Mouse (Mus musculus) CD4-positive, CD25-positive, alpha-beta regulatory T cell, adult 4 months (primary cell): ENCODE data around the gene Nfatc3. TPM values are rescaled to one million over a fixed set of nuclear protein-coding genes. Genes with fewer than 3 reads are reported as not detected.

ENCODE experiments used
- ATAC-seq: one replicate; pipeline ENCODE4 v1.8.0; 2017
- polyA plus RNA-seq, 2 experiments: library from polyadenylated mRNA; unstranded; fragments of 100-300 nt; shearing (Covaris generic); gene quantifications; one replicate each; pipeline ENCODE4 v1.2.1; 2017

Nfatc3 gene
- polyA plus RNA-seq, 2 experiments from 2014 or later: 28.1 to 32.3 TPM

DNA sequence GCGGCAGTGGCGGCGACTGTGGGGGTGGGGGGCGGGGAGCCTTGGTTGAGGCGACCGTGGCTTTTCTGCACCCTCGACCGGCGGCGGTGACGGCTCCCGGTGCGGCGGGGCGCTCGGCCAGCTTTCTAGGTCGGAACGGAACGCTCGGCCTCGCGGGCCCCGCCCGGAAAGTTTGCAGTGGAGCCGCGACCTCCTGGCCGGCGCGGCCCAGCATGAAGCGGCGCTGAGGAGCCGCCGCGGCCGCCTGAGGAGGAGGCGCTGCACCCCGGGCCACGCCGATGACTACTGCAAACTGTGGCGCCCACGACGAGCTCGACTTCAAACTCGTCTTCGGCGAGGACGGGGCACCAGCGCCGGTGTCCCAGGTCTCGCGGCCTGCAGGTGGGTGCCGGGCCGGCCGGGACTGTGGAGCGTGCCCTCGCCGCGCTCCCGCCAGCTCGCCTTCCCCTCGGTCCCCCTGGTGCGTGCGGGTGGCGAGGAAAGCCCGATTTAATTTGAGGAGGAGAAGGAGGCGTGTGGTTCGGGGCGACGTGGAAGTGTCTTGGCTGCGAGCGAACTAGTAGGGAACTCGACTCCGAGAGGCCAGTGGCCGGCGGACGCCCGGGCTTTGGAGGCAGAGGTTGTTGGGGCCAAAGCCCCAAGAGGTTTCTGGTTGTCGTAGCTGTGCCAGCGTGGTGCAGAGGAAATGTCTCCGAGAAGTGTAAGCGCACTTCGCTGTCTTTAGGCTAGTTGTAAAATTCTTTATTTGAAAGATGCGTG, 1.2 kb downstream of the Nfatc3 start:
- peak; percentile 2 for ATAC-seq

DNA sequence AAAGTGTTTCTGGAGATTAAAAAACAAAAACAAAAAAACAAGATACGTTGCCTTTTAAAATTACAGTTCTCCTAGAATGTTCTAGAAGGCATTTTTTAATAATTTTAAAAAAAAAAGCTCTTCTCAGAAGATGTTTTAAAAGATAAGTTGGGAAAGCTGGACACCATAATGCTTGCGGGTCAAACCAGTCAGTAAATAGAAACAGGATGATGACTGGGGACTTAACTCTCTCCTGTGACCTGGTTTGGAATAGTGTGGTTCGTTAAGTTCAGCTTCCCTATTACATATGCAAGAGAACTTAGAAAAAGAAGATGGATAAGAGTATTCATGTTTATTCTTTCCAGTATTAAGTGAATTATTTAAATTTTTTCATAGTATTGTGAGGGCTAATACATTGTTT, 1.9 kb downstream of the Nfatc3 start:
- ATAC-seq: no peak

DNA sequence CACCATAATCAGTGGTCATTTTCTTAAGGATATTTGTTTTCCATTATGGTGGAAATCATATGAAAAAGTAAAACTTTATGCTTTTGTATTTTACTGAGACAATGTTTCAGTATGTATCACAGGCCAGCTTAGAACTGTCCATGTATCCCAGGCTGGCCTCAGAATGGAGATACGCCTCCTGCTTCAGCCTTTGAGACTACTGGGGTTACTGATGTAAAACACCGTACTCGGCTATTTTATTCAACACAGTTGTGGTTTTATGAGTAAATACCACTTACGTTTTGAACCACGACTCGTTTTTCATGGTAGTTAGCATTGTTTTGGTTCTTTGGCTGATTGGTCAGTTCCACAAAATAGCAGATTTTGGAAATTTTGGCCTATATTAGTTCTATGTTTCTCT, 3.0 kb downstream of the Nfatc3 start:
- no peak for ATAC-seq

DNA sequence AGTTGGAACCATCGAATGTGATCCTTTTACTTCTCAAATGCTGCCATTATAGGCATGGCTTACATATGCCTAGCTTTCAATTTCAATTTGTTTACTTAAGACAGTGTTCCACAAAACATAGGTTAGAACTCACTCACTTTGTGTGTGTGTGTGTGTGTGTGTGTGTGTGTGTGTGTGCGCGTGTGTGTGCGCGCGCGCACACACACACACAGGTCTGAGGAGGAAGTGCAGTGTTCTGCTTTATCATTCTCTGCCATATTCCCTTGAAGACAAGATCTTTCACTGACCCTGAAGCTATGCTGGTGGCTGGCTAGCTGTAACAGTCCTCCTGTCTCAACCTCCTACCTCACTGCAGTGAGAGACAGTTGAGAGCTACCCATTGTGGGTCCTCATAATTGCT, 4.4 kb downstream of the Nfatc3 start:
- no peak for ATAC-seq

DNA sequence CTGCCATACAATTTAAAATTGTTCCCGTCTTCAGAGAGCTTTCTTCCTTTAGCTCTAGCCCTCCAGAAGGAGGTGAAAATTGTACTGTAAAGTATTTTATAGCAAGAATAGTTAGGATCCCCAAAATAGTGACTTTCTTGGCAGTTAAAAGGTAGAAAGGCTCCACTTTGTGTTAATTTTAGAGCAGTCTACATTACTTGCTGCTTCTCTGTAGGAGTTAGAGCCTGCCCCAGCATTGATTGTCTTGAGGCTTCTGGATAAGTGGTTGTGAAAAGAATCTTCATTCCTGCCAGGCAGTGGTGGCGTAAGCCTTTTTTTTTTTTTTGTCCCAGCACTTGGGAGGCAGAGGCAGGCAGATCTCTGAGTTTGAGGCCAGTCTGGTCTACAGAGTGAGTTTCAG, 8.1 kb downstream of the Nfatc3 start:
- ATAC-seq: no peak

DNA sequence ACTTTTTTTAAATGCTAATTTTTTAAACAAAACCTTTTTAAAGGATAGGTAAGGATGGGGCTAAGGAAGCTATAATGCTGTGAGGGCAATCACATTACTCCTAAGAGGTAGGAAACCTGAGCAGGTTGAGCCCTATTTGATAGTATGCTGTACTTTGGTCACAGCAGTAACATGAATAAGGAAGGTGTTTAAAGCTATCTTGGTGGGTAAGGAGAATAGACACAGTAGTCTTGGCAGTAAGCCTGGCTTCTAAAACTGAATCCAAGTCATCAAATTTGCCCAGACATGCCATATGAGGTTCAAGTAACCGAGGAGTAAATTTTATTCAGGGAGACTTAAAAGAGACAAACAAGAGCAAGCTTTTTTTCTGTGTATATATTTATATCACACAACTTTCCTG, 10.9 kb downstream of the Nfatc3 start:
- ATAC-seq: no peak

DNA sequence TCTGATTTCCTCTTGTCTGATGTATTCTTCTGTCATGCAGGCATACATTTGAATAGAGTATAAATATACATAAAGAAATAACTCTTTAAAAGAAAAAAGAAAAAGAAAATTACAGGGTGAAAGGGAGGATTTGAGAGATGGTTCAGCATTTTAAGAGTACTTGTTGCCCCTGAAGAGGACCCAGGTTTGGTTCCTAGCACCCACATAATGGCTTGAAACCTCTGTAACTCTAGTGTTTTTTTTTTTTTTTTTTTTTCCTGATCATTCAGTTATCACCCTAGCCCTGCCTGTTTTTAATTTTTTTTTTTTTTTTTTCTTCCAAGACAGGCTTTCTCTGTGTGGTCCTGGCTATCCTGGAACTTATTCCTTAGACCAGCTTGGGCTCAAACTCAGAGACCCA, 13.5 kb downstream of the Nfatc3 start:
- no peak for ATAC-seq

DNA sequence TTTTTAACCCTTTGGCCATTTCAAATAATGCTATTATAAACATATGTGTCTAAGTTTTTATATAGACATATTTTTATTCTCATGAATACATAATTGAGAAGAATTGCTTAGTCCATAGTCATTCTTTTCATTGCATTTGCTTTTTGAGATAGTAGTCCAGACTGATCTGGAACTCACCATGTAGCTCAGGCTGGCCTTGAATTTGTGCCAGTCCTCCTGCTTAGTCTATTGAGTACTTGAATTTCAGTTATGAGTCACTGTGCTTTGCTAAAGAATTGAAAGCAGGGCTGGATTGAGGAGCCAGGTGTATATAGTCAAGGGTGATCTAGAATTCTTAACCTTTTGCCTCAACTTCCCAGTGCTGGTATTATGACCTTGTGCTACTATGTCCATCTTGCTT, 15.6 kb downstream of the Nfatc3 start:
- ATAC-seq: no peak

DNA sequence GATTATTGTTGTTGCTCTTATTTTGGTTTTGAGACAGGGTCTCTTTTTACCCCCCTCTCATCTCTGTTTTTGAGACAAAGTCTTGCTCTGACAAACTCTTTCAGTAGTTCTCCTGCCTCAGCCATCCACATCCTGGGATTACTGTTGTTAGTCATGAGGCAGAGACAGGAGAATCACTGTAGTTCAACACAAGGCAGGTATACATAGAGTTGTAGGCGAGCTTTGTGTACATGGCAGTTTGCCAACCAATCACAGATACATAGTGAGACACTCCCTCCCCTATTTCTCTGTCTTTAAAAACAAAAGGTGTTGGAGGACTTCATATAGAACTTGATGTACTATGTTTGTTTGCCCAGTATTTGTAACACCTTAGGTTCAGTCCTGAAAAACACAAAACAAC, 16.0 kb downstream of the Nfatc3 start:
- no peak for ATAC-seq

DNA sequence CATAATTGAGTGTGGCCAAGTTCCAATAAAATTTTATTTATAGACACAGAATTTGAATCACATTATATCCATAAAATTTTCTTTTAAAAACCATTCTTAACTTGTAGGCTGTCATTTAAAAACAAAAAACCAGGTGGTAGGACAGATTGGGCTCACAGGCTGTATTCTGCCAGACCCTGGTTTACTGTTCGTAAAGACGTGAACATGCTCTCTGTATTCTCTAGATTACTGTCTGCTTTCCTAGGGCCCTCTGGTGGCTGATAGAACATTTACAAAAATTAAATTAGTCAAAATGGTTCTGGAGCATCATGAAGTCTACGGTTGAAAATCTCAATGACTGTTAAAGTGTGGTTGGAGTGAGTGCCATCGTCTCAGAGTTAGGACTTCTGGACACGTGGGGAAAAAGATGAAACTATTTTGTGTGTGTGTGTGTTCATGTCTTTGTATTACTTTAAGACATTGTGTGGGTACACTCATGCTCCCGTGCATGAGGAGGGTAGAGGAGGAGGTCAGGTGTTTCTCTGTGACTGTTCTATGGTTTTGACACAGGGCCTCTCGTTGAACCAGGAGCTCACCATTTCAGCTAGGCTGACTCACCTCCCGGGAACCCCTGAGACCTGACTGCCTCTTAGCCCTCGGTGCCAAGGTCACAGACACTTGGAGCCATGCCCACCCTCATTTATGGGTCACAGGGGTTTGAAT, 16.7 kb downstream of the Nfatc3 start:
- ATAC-seq: peak; percentile 74

DNA sequence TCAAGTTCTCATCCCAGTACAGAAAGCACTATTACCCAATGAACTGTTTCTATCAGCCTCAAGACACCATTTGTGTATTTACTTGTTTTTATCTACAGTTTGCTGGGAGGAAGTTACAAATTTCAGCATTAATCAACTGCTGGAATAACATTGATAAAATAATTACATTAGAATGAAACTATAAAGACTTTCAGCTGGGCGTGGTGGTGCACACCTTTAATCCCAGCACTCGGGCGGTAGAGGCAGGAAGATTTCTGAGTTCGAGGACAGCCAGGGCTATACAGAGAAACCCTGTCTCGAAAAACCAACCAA, 17.2 kb downstream of the Nfatc3 start:
- ATAC-seq: no peak

DNA sequence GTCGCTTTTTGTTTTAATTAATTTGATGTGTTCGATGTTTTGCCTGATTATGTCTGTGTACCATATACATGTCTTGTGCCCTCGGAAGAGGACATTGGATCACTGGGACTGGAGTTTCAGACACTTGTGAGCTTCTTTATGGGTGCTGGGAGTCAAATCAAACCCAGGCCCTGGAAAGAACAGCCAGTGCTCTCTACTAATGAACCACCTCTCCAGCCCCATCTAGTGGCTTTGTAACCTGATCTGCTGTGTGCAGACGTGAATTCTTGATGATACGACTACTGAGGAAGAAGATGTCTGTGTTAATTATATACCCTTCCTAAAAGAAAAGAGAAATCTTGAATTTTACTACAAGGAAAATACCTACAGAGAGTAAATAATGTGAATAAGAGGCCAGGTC, 18.0 kb downstream of the Nfatc3 start:
- peak; percentile 50 for ATAC-seq

DNA sequence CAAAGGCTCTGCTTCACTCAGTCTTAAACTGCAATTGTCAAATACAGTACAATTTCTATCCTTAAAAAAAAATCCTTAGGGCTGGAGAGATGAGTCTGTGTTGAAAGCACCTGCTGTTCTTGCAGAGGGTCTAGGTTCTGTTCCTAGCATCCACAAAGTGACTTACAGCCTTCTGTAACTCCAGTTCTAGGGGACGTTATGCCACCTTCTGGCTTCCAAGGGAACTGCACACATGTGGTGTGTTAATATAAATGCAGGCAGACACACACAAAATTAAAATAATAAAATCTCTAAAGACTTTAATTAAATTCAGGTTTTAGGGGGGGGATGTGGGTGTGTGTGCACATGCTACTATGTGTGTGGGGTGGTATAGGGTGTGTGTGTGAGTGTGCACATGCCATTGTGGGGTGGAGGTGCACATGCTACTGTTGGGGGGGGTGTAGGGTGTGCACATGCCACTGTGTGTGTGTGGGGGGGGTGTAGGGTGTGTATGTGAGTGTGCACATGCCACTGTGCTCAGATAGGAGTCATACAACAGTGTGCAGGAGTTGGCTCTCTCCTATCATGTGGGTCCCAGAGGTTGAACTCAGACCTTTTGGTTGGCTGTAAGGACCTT, 18.9 kb downstream of the Nfatc3 start:
- no peak for ATAC-seq

DNA sequence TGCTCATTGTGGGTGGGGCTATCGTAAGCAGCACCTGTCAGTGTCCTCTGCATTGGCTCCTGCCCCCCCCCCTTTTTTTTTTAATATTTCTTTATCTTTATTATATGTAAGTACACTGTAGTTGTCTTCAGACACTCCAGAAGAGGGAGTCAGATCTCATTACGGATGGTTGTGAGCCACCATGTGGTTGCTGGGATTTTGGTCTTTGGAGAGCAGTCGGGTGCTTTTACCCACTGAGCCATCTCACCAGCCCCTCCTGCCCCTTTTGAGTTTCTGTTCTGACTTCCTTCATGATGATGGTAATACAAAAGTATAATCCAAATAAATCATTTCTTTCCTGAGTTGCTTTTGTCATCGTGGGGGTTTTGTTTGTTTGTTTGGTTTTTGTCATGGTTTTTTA, 43.7 kb downstream of the Nfatc3 start:
- ATAC-seq: no peak

DNA sequence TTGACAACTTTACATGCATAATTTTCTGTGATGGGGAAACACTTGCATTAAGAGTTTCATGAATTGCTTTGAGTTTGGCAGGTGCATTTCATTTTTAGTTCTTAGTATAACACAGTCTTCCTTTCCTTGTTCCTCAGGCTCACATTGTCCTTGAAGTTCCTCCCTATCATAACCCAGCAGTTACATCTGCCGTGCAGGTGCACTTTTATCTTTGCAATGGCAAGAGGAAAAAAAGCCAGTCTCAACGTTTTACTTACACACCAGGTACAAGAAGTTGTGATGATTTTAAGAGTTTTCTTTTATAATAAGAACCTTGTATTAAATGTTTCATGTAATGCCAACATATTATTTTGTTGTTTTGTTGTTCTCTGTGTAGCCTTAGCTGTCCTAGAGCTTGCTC, 45.2 kb downstream of the Nfatc3 start:
- no peak for ATAC-seq

DNA sequence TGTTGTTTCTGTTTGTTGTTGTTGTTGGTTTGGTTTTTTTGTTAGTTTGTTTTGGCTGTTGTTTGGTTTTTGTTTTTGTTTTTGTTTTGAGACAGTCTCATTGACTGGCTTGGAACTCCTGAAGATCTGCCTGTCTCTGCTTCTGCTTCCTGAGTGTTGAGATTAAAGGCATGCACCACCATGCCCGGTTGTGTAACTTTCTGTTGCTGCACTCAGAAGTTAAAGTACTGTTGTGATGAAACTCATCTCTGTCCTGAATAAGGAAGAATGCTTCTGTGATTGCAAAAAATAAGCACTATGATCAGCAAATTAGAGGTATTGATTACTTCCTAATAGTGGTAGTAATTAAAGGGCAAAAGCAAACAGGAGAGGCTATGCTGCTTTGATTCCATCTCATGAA, 47.6 kb downstream of the Nfatc3 start:
- ATAC-seq: no peak

DNA sequence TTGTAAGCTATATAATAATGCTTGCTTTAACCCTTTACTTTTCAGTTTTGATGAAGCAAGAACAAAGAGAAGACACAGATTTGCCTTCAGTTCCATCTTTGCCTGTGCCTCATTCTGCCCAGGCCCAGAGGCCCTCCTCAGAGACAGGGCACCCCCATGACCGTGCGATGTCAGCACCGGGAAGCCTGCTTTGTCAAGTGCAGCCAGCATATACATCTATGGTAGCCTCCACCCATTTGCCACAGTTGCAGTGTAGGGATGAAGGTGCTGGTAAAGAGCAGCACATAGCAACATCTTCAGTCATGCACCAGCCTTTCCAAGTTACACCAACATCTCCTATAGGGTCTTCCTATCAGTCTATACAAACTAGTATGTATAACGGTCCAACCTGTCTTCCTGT, 49.4 kb downstream of the Nfatc3 start:
- ATAC-seq: no peak

DNA sequence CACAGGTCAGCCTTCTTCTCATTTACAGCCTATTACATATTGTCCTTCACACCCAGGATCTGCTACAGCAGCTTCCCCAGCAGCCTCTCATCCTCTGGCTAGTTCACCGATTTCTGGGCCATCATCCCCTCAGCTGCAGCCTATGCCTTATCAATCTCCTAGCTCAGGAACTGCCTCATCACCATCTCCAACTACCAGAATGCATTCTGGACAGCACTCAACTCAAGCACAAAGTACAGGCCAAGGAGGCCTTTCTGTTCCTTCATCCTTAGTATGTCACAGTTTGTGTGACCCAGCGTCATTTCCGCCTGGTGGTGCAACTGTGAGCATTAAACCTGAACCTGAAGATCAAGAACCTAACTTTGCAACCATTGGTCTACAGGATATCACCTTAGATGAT, 50.1 kb downstream of the Nfatc3 start:
- no peak for ATAC-seq

DNA sequence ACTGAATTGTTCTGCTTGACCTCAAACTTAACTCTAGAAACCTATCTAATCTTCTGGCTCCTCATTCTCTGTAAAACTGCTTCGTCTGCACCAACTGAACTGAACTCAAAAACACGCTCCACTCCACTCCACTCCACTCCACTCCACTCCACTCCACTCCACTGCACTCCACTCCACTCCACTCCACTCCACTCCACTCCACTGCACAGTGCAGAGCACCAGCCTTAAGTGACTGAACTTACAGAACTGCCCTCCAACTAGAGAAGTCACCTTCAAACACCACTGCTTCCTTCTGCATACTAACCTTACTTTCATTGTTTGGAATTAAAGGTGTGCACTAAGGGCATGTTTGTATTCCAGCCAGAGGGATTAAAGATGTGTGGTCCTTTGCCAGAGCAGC, 53.4 kb downstream of the Nfatc3 start:
- no peak for ATAC-seq

DNA sequence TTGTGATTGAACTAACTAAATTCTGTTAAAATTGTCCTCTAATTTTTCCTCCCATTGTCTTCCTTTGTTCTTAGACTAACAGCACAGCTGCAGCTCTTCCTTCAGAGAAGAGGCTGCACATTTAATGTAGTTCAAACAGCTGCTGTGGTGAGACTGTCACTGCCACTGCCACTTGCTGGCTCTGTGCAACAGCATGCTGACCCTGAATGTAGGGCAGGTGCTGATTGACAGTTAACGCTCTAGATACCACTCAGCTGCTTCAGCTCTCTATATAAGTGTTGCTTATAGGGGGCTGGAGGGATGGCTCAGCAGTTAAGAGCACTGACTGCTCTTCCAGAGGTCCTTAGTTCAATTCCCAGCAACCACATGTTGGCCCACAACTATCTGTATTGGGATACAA, 53.9 kb downstream of the Nfatc3 start:
- ATAC-seq: no peak

DNA sequence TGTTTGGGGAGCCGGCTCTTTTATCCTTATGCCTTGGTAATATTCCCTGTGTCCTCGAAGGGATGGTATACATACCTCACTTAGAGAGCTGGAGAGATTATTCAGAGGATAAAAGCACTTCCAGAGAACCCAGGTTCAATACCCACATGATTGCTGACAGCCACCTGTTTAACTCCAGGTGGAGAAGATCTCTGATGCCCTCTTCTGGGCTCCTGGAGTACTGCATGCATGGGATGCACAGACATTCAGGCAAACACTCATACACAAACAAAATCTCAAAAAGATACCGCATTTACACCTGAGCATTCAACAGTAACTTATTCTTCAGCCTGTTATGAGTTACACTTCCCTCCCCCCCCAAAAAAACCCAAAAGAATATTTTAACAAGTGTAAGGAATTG, 57.3 kb downstream of the Nfatc3 start:
- no peak for ATAC-seq

DNA sequence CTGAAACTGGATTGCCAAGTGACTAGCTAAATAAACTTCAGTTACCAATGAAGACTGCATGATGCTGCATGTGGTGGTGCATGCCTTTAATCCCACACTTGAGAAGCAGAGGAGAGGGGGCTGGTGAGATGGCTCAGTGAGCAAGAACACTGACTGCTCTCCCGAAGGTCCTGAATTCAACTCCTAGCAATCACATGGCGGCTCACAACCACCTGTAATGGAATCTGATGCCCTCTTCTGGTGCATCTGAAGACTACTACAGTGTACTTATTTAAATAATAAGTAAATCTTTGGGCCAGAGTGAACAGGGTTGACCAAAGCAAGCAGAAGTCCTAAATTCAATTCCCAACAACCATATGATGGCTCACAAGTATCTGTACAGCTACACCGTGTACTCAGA, 64.8 kb downstream of the Nfatc3 start:
- ATAC-seq: no peak

DNA sequence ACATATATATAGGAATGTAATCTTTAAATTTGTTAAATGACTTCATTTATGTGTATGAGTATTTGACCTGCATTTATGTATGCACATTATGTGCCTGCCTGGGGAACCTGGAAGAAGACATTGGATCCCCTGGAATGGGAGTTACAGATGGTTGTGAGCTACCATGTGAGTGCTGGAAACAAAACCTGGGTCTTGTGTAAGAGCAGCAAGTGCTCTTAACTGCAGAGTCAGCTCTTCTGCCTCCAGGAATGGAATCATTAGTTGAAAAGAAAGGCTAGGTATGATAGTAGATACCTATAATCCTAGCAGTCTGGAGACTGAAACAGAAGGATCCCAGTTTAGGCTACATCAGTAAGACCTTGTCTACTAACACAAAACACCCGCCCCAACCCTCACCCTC, 67.4 kb downstream of the Nfatc3 start:
- no peak for ATAC-seq

DNA sequence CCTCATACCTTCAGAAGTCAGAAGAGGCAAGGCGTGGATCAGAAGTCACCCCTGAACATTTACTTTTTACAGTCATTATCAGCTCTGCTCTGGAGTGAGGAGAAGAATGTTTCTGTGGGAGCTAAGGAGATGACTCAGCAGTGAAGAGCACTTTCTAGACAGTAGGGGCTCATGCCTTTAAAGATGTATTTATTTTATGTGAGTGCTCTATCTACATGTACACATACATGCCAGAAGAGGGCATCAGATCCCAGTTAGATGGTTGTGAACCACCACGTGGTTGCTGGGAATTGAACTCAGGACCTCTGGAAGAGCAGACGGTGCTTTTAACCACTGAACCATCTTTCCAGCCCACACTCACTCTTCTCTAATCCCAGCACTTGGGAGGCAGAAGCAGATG, 68.4 kb downstream of the Nfatc3 start:
- no peak for ATAC-seq
